Mouse (Mus musculus) bone marrow, adult 2 months (tissue): ENCODE data around the gene Tet1.

Experiments
- CTCF ChIP-seq: fragments of 200-500 bp; IDR thresholded peaks from 2 replicates; pipeline ENCODE4 v1.5.1; 2011; ENCODE audit warnings: low read length, control low read depth; ENCODE audit not compliant: control insufficient read depth, insufficient read depth
- POLR2A ChIP-seq: fragments of 200-500 bp; IDR thresholded peaks from 2 replicates; pipeline ENCODE4 v1.6.1; 2011; ENCODE audit warnings: low read depth, mild to moderate bottlenecking, control low read depth, low read length, borderline replicate concordance; ENCODE audit not compliant: control insufficient read depth

DNA sequence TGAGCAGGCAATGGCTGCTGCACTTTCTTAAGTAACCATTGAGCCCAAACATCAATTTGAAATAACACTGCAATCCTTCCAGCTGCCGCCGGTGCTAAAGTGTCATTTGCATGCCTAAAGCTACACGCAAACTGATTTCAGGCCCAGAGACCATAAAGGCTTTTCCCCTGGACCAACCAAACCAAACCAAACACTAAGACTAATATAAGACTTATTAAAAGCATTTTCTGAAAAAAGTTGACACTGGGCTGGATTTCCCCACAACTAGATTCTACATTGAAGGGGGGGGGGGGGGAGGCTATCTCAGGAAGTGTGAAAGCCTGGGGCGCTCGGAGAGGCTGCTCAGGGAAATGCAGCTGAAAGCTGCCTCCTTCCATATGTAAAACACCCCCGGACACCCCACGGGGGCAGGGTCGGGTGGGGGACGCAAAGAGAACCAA, 24.8 kb downstream of the Tet1 start:
- TF ChIP-seq CTCF, result no peak
- TF ChIP-seq POLR2A, result no peak
